Mouse (Mus musculus): Measurements from ENCODE around the gene Mdfic. TPM values are rescaled to one million over a fixed set of nuclear protein-coding genes. Genes with fewer than 3 reads are reported as not detected.

Mdfic gene
- polyA plus RNA-seq, 1 experiment: 17.6 TPM

DNA sequence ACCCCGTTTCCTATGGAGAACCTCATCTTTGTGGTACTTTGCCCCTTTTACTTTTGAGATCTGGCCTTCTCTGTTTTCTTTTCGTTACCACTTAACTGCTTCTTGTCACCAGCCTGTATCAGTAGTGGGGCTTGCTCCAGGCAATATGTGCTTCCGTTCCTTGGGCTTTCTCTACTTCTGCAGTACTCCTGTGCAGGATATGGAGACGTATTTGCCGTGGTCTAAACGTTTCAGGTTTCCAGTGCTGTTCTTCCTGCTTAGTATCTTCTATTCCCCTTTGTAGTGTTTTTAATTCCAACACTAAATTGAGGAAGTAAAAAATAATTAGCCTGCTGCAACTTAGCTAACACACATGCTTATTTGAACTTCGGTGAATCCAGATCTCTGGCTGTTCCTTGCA lies 43.6 kb downstream of the Mdfic start:
- Histone ChIP-seq H3K79me2 (ENCODE audit: control insufficient read depth, insufficient read depth) (peaks cover 68% of the 10 kb centered on the region), H3K79me3 (ENCODE audit: low read depth) (peaks cover 18% of the 10 kb centered on the region), H3K4me3 (ENCODE audit: insufficient read depth, poor library complexity, severe bottlenecking) (no peak overlapping the region)

DNA sequence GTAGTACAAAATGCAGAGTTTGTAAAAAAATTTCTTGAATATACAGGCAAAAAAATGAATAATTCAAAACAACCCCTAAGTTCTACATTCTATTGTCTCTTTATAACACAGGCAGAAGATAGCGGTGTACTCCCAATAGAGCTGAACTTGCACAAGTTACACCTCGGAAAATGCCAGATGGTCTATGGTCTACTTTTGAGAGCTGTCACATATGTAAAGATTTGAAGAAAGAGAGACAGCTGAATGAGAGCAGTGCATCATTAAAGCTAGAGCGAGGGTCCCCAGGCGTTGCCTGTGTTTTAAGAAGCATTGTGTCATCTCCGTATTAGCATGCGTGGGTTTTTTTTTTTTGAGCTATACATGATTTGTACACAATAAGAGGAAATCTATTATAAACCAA lies 47.0 kb downstream of the Mdfic start:
- Histone ChIP-seq H3K79me2 (ENCODE audit: control insufficient read depth, insufficient read depth) (peaks cover 36% of the 10 kb centered on the region), H3K79me3 (ENCODE audit: low read depth) (peaks cover 8% of the 10 kb centered on the region), H3K27me3 (ENCODE audit: control insufficient read depth, insufficient read depth, insufficient read length) (no peaks in the 10 kb centered on the region), H3K36me3 (ENCODE audit: control insufficient read depth, insufficient read depth) (peaks cover 18% of the 10 kb centered on the region), H3K4me3 (ENCODE audit: insufficient read depth, poor library complexity, severe bottlenecking) (no peak overlapping the region), H3ac (ENCODE audit: control insufficient read depth, insufficient read length, low read depth) (no peak overlapping the region)
- no peak for TF ChIP-seq CEBPB (IDR thresholded peaks at IDR 0.05; ENCODE audit: low read depth)
- TF ChIP-seq FOSL1 (IDR thresholded peaks at IDR 0.05; ENCODE audit: insufficient read depth, low read length, poor library complexity, severe bottlenecking): no peak
- TF ChIP-seq USF1 (IDR thresholded peaks at IDR 0.05; ENCODE audit: low read depth): no peak
- TF ChIP-seq MAX (IDR thresholded peaks at IDR 0.05): no peak
- TF ChIP-seq CTCF (IDR thresholded peaks at IDR 0.05; ENCODE audit: control insufficient read depth, insufficient read depth, insufficient read length): no peak
- TF ChIP-seq MYOD1 (IDR thresholded peaks at IDR 0.05; ENCODE audit: control insufficient read depth, insufficient read length, low read depth): no peak
- TF ChIP-seq MYOG (IDR thresholded peaks at IDR 0.05; ENCODE audit: control insufficient read depth, extremely low read depth, insufficient read length): no peak

More for the DNA sequence above, 43.6 kb downstream of the Mdfic start:
- Histone ChIP-seq H3K36me3 (ENCODE audit: control insufficient read depth, insufficient read depth) (no peaks in the 10 kb centered on the region), H3K27me3 (ENCODE audit: control insufficient read depth, insufficient read depth, insufficient read length) (no peaks in the 10 kb centered on the region), H3ac (ENCODE audit: control insufficient read depth, insufficient read length, low read depth) (no peak overlapping the region)
- no peak for TF ChIP-seq CTCF (IDR thresholded peaks at IDR 0.05; ENCODE audit: control insufficient read depth, insufficient read depth, insufficient read length)
- no peak for TF ChIP-seq MYOG (IDR thresholded peaks at IDR 0.05; ENCODE audit: control insufficient read depth, extremely low read depth, insufficient read length)
- no peak for TF ChIP-seq MAX (IDR thresholded peaks at IDR 0.05)
- TF ChIP-seq USF1 (IDR thresholded peaks at IDR 0.05; ENCODE audit: low read depth): no peak
- TF ChIP-seq MYOD1 (IDR thresholded peaks at IDR 0.05; ENCODE audit: control insufficient read depth, insufficient read length, low read depth): no peak
- no peak for TF ChIP-seq CEBPB (IDR thresholded peaks at IDR 0.05; ENCODE audit: low read depth)
- TF ChIP-seq FOSL1 (IDR thresholded peaks at IDR 0.05; ENCODE audit: insufficient read depth, low read length, poor library complexity, severe bottlenecking): no peak

DNA sequence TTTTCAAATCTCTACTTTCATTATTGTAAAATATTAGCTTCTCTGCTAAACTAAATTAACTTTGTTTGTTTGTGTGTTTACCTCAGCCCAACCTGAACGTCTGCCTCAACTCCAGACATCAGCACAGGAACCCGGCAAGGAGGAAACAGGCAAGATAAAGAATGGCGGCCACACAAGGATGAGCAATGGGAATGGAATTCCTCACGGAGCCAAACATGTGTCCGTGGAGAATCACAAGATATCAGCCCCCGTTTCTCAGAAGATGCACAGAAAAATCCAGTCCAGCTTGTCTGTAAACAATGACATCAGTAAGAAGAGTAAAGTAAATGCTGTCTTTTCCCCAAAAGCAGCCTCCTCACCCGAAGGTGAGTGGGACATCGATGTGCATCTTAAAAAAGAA lies 49.7 kb downstream of the Mdfic start:
- Histone ChIP-seq H3K79me2 (ENCODE audit: control insufficient read depth, insufficient read depth) (peaks cover 21% of the 10 kb centered on the region), H3K4me3 (ENCODE audit: insufficient read depth, poor library complexity, severe bottlenecking) (no peak overlapping the region), H3K27me3 (ENCODE audit: control insufficient read depth, insufficient read depth, insufficient read length) (no peaks in the 10 kb centered on the region), H3ac (ENCODE audit: control insufficient read depth, insufficient read length, low read depth) (no peak overlapping the region), H3K79me3 (ENCODE audit: low read depth) (peaks cover 7% of the 10 kb centered on the region), H3K36me3 (ENCODE audit: control insufficient read depth, insufficient read depth) (peaks cover 32% of the 10 kb centered on the region)
- TF ChIP-seq FOSL1 (IDR thresholded peaks at IDR 0.05; ENCODE audit: insufficient read depth, low read length, poor library complexity, severe bottlenecking): peak; percentile 41
- peak; percentile 61 for TF ChIP-seq MAX (IDR thresholded peaks at IDR 0.05)
- TF ChIP-seq MYOD1 (IDR thresholded peaks at IDR 0.05; ENCODE audit: control insufficient read depth, insufficient read length, low read depth): no peak
- no peak for TF ChIP-seq CTCF (IDR thresholded peaks at IDR 0.05; ENCODE audit: control insufficient read depth, insufficient read depth, insufficient read length)
- TF ChIP-seq MYOG (IDR thresholded peaks at IDR 0.05; ENCODE audit: control insufficient read depth, extremely low read depth, insufficient read length): no peak

DNA sequence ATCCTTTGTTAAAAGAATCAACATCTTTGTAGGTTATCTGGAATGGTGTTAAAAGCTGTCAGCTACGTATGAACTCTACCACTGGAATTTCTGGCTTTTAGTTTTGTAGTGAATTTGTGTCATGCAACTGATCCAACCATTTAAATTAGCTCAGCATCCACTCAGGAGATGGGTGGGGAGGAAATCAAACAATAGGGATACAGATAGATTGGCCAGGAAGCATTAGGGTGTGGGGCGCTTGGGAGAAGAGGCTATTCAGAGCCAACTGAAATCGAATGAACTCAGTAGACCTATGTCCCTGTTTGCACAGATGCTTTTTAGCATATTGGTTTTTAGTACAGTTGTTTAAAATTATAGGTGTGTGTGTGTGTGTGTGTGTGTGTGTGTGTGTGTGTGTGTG lies 56.6 kb downstream of the Mdfic start:
- no peak for TF ChIP-seq USF1 (IDR thresholded peaks at IDR 0.05; ENCODE audit: low read depth)
- Histone ChIP-seq H3K79me2 (ENCODE audit: control insufficient read depth, insufficient read depth) (peaks cover 15% of the 10 kb centered on the region), H3K79me3 (ENCODE audit: low read depth) (peaks cover 9% of the 10 kb centered on the region), H3K4me3 (ENCODE audit: insufficient read depth, poor library complexity, severe bottlenecking) (no peak overlapping the region), H3K27me3 (ENCODE audit: control insufficient read depth, insufficient read depth, insufficient read length) (no peaks in the 10 kb centered on the region), H3ac (ENCODE audit: control insufficient read depth, insufficient read length, low read depth) (no peak overlapping the region), H3K36me3 (ENCODE audit: control insufficient read depth, insufficient read depth) (peaks cover 38% of the 10 kb centered on the region)

DNA sequence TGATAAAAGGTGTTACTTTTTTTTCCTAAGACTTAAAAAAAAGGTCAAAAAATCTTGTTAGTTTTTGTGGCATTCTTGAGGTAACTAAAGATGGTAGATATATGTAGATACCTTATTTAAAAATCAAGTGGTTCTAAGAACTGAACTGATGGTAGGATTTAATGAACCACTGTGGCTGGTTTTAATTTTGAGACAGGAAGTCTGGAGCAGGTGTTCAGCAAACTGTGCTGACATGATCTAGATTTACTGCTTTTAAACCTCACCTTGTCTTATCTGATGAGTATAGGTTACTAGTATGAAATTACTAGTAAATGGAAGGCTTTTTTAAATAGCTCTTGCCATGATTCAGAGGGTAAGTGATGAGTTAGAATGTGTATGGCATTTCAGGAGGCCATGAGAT lies 59.7 kb downstream of the Mdfic start:
- Histone ChIP-seq H3K4me3 (ENCODE audit: insufficient read depth, poor library complexity, severe bottlenecking) (no peak overlapping the region), H3K79me3 (ENCODE audit: low read depth) (peaks cover 10% of the 10 kb centered on the region), H3ac (ENCODE audit: control insufficient read depth, insufficient read length, low read depth) (no peak overlapping the region), H3K27me3 (ENCODE audit: control insufficient read depth, insufficient read depth, insufficient read length) (no peaks in the 10 kb centered on the region), H3K36me3 (ENCODE audit: control insufficient read depth, insufficient read depth) (peaks cover 31% of the 10 kb centered on the region), H3K79me2 (ENCODE audit: control insufficient read depth, insufficient read depth) (peaks cover 23% of the 10 kb centered on the region)
- no peak for TF ChIP-seq MYOD1 (IDR thresholded peaks at IDR 0.05; ENCODE audit: control insufficient read depth, insufficient read length, low read depth)
- no peak for TF ChIP-seq CEBPB (IDR thresholded peaks at IDR 0.05; ENCODE audit: low read depth)
- TF ChIP-seq FOSL1 (IDR thresholded peaks at IDR 0.05; ENCODE audit: insufficient read depth, low read length, poor library complexity, severe bottlenecking): no peak
- no peak for TF ChIP-seq CTCF (IDR thresholded peaks at IDR 0.05; ENCODE audit: control insufficient read depth, insufficient read depth, insufficient read length)
- TF ChIP-seq USF1 (IDR thresholded peaks at IDR 0.05; ENCODE audit: low read depth): no peak

DNA sequence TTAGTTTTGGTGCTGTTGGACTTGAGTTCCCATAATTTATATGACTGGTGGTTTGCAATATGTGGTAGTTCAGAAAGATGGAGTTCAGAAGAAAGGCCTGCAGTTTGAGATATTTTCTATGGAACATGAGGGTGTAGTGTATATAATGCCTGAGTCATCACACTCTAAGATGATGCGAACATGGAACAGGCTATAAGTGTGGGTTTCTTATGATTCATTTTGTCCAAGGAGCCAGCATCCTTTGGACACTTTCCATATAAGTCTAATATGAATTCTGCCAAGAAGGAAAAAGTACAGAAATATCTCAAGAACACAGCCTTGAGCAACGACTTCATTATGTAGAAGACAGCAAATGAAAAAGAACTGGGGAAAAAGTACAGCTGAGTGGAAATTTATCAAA lies 60.2 kb downstream of the Mdfic start:
- Histone ChIP-seq H3K79me3 (ENCODE audit: low read depth) (peaks cover 9% of the 10 kb centered on the region), H3K27me3 (ENCODE audit: control insufficient read depth, insufficient read depth, insufficient read length) (no peaks in the 10 kb centered on the region), H3K79me2 (ENCODE audit: control insufficient read depth, insufficient read depth) (peaks cover 23% of the 10 kb centered on the region), H3K4me3 (ENCODE audit: insufficient read depth, poor library complexity, severe bottlenecking) (no peak overlapping the region), H3K36me3 (ENCODE audit: control insufficient read depth, insufficient read depth) (peaks cover 31% of the 10 kb centered on the region), H3ac (ENCODE audit: control insufficient read depth, insufficient read length, low read depth) (no peak overlapping the region)
- no peak for TF ChIP-seq CTCF (IDR thresholded peaks at IDR 0.05; ENCODE audit: control insufficient read depth, insufficient read depth, insufficient read length)
- TF ChIP-seq USF1 (IDR thresholded peaks at IDR 0.05; ENCODE audit: low read depth): no peak
- no peak for TF ChIP-seq MAX (IDR thresholded peaks at IDR 0.05)
- TF ChIP-seq MYOG (IDR thresholded peaks at IDR 0.05; ENCODE audit: control insufficient read depth, extremely low read depth, insufficient read length): no peak
- TF ChIP-seq FOSL1 (IDR thresholded peaks at IDR 0.05; ENCODE audit: insufficient read depth, low read length, poor library complexity, severe bottlenecking): no peak
- TF ChIP-seq MYOD1 (IDR thresholded peaks at IDR 0.05; ENCODE audit: control insufficient read depth, insufficient read length, low read depth): no peak
- TF ChIP-seq CEBPB (IDR thresholded peaks at IDR 0.05; ENCODE audit: low read depth): no peak
